Mouse (Mus musculus) forebrain, embryonic 15.5 days (tissue): ENCODE results near the gene Lrrc3. TPM values are rescaled to one million over a fixed set of nuclear protein-coding genes. Genes with fewer than 3 reads are reported as not detected.

Experiments
- ATAC-seq: fragments of 200-750 bp; cut with Nextera tagmentation; replicated peaks from 2 replicates; pipeline ENCODE4 v1.8.0; 2017; ENCODE audit warnings: mild to moderate bottlenecking, moderate TSS enrichment, moderate library complexity
- H3K27ac ChIP-seq: fragments of 300-500 bp; sonication (generic); replicated peaks from 2 replicates; pipeline ENCODE4 v1.5.1; 2015; ENCODE audit warnings: mild to moderate bottlenecking, inconsistent platforms
- H3K27me3 ChIP-seq: fragments of 300-500 bp; sonication (generic); 2 replicates; pipeline ENCODE4 v1.6.1; 2015; ENCODE audit warnings: inconsistent platforms
- H3K36me3 ChIP-seq: fragments of 300-500 bp; sonication (generic); 2 replicates; pipeline ENCODE4 v1.6.1; 2015; ENCODE audit warnings: mild to moderate bottlenecking, inconsistent platforms
- H3K4me1 ChIP-seq: fragments of 300-500 bp; sonication (generic); 2 replicates; pipeline ENCODE4 v1.6.1; 2015; ENCODE audit warnings: inconsistent platforms
- H3K4me2 ChIP-seq: fragments of 300-500 bp; sonication (generic); replicated peaks from 2 replicates; pipeline ENCODE4 v1.6.1; 2015; ENCODE audit warnings: mild to moderate bottlenecking, inconsistent platforms
- H3K4me3 ChIP-seq: fragments of 300-500 bp; sonication (generic); 2 replicates; pipeline ENCODE4 v1.5.1; 2015; ENCODE audit warnings: mild to moderate bottlenecking, inconsistent platforms
- H3K9ac ChIP-seq: fragments of 300-500 bp; sonication (generic); replicated peaks from 2 replicates; pipeline ENCODE4 v1.6.1; 2015; ENCODE audit warnings: mild to moderate bottlenecking, inconsistent platforms
- H3K9me3 ChIP-seq: fragments of 300-500 bp; sonication (generic); 2 replicates; pipeline ENCODE4 v1.6.1; 2016; ENCODE audit warnings: inconsistent platforms
- WGBS: fragments of 180-500 bp; shearing (Covaris S2); methylation state at CpG from one replicate; pipeline ENCODE4 v1.1.7; 2015; ENCODE audit warnings: mixed read lengths; 5-methylcytosine and 5-hydroxymethylcytosine counted together
- polyA plus RNA-seq: library from polyadenylated mRNA; unstranded; fragments of >200 nt; fragmentation: Nextera tagmentation; extraction: Ambion mirVana; gene quantifications from 2 replicates; pipeline ENCODE4 v1.2.1, GENCODE M21; 2015

Lrrc3 gene
- polyA plus RNA-seq, 1 experiment from 2014 or later: 11.3 TPM

DNA sequence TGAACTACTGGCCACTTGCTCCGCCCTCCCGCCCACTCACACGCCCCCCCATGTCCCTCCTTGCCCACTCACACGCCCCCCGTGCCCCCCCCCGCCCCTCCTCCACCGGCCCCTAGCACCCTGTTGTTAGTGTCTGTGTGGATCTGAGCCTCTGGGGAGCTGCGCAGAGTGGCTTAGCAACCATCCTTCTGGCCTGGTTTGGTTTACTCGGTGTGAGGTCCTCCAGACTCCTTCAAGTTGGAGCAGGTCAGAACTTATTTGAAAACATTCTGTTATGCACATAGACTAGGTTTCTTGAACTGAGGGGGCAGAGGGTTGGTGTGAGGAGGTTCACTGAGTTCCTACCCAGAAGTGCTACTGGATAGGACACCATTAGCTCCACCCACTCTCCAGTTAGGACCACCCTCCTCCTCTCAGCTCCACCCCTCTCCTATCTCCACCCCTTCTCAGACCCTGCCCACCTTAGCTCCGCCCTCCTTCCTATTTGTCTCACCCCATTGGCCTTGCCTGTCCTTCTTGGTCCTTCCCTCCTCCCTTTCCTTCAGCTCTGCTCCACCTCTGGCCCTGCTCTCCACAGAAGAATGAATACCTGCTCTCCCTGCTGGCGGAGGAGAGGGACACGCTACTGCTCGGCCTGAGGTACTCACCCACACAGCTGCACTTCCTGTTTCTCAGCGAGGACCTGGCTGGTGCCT is 38.1 kb downstream of the Lrrc3 start:
- Histone ChIP-seq H3K4me3 (peak overlapping the region; percentile 11; the same call in 1 of the 2 replicates), H3K27ac (no peak overlapping the region), H3K36me3 (no peaks in the 10 kb centered on the region), H3K9ac (0 out of 2 replicates have a peak overlapping the region, but pooled peaks have one; percentile 22), H3K4me2 (peak overlapping the region; percentile 18), H3K4me1 (no peaks in the 10 kb centered on the region), H3K27me3 (no peaks in the 10 kb centered on the region), H3K9me3 (no peaks in the 10 kb centered on the region)
- ATAC-seq: peak; percentile 51; the same call in 1 of the 2 replicates
- 45% methylated on average over 14 of the region's 14 CpGs for WGBS

GRCm38 (mm10) chr10:77861675-77862074 is 40.7 kb downstream of the Lrrc3 start, which contains the start of gene Gm3285:
Gene Gm3285, plus strand, starts transcription at chr10:77861975.
- ATAC-seq: no peak

GRCm38 (mm10) chr10:77852559-77852958 is 49.8 kb downstream of the Lrrc3 start, which contains the start of gene Gm10318:
Gene Gm10318, plus strand, starts transcription at chr10:77852859.
- Histone ChIP-seq H3K9ac (no peak within 1 kb of the TSS), H3K27me3 (no peaks in the 10 kb centered on the region)
- WGBS: 62% methylated on average over 9 of the region's 9 CpGs

More at GRCm38 (mm10) chr10:77861675-77862074, 40.7 kb downstream of the Lrrc3 start, which contains the start of gene Gm3285:
- Histone ChIP-seq H3K27ac (no peak within 1 kb of the TSS), H3K9ac (no peak within 1 kb of the TSS), H3K9me3 (no peaks in the 10 kb centered on the region), H3K4me3 (no peak within 1 kb of the TSS), H3K36me3 (no peaks in the 10 kb centered on the region), H3K4me2 (no peak within 1 kb of the TSS), H3K4me1 (no peaks in the 10 kb centered on the region), H3K27me3 (no peaks in the 10 kb centered on the region)
- 44% methylated on average over 7 of the region's 7 CpGs for WGBS

More at GRCm38 (mm10) chr10:77852559-77852958, 49.8 kb downstream of the Lrrc3 start, which contains the start of gene Gm10318:
- no peaks in the 10 kb centered on the region for H3K36me3 ChIP-seq
- H3K4me1 ChIP-seq: no peaks in the 10 kb centered on the region
- no peaks in the 10 kb centered on the region for H3K9me3 ChIP-seq
- ATAC-seq: no peak
- no peak within 1 kb of the TSS for H3K4me3 ChIP-seq
- 0 out of 2 replicates have a peak within 1 kb of the TSS, but pooled peaks have one; percentile 11 for H3K27ac ChIP-seq
- no peak within 1 kb of the TSS for H3K4me2 ChIP-seq

Other genes starting within 250 kb of the Lrrc3 start
- 0.17 and 0.52 TPM in 2 replicates for gene Tspear, start 216.0 kb downstream of the Lrrc3 start, polyA plus RNA-seq
- not detected in 2 replicates for gene Gm19402, start 211.8 kb downstream of the Lrrc3 start, polyA plus RNA-seq
- not detected in 2 replicates for gene Gm9508, start 205.3 kb downstream of the Lrrc3 start, polyA plus RNA-seq
- not detected in 2 replicates for gene Gm10272, start 195.9 kb downstream of the Lrrc3 start, polyA plus RNA-seq
- not detected in 2 replicates for gene Gm10024, start 191.1 kb downstream of the Lrrc3 start, polyA plus RNA-seq
- not detected in 2 replicates for gene Gm10142, start 186.7 kb downstream of the Lrrc3 start, polyA plus RNA-seq
- not detected in 2 replicates for gene Krtap12-1, start 181.9 kb downstream of the Lrrc3 start, polyA plus RNA-seq
- gene Gm10100, start 176.1 kb downstream of the Lrrc3 start, polyA plus RNA-seq: not detected in 2 replicates
- not detected in 2 replicates for gene Gm18596, start 159.9 kb downstream of the Lrrc3 start, polyA plus RNA-seq
- gene Gm9736, start 151.2 kb downstream of the Lrrc3 start, polyA plus RNA-seq: not detected in 2 replicates
- not detected in 2 replicates for gene Gm3233, start 142.9 kb downstream of the Lrrc3 start, polyA plus RNA-seq
- not detected in 2 replicates for gene Gm3238, start 131.2 kb downstream of the Lrrc3 start, polyA plus RNA-seq
- gene Gm7138, start 125.6 kb downstream of the Lrrc3 start, polyA plus RNA-seq: not detected in 2 replicates
- gene Gm3250, start 120.0 kb downstream of the Lrrc3 start, polyA plus RNA-seq: not detected in 2 replicates
- not detected in 2 replicates for gene Gm7137, start 114.3 kb downstream of the Lrrc3 start, polyA plus RNA-seq
- gene Gm9639, start 107.5 kb downstream of the Lrrc3 start, polyA plus RNA-seq: not detected in 2 replicates
- not detected in 2 replicates for gene Gm19668, start 103.4 kb downstream of the Lrrc3 start, polyA plus RNA-seq
- gene Gm9507, start 90.7 kb downstream of the Lrrc3 start, polyA plus RNA-seq: not detected in 2 replicates
- not detected in 2 replicates for gene Gm2696, start 87.9 kb downstream of the Lrrc3 start, polyA plus RNA-seq
- gene Krtap10-4, start 75.4 kb downstream of the Lrrc3 start, polyA plus RNA-seq: not detected in 2 replicates
- gene Krtap10-10, start 66.6 kb downstream of the Lrrc3 start, polyA plus RNA-seq: not detected in 2 replicates
- gene Gm36176, start 55.7 kb downstream of the Lrrc3 start, polyA plus RNA-seq: not detected in 2 replicates
- not detected in 2 replicates for gene Gm10318, start 49.7 kb downstream of the Lrrc3 start, polyA plus RNA-seq
- gene Gm3285, start 40.6 kb downstream of the Lrrc3 start, polyA plus RNA-seq: not detected in 2 replicates
- gene Trpm2, start 68.0 kb upstream of the Lrrc3 start, polyA plus RNA-seq: 2.6 and 2.8 TPM in 2 replicates
- gene 1810043G02Rik, start 76.0 kb upstream of the Lrrc3 start, polyA plus RNA-seq: 35.0 and 37.1 TPM in 2 replicates
- 105 and 107 TPM in 2 replicates for gene Pfkl, start 107.5 kb upstream of the Lrrc3 start, polyA plus RNA-seq
- gene Dnmt3l, start 139.4 kb upstream of the Lrrc3 start, polyA plus RNA-seq: not detected in 2 replicates
- gene Aire, start 141.1 kb upstream of the Lrrc3 start, polyA plus RNA-seq: 0.23 TPM in 1 of 2 replicates, not detected in the other
- gene Icosl, start 166.8 kb upstream of the Lrrc3 start, polyA plus RNA-seq: 0.56 and 0.66 TPM in 2 replicates